Mouse (Mus musculus) erythroblast, embryonic 14.5 days (primary cell): ENCODE measurements around the gene Defb45.

ENCODE experiments used
- GATA1 ChIP-seq: IDR thresholded peaks from 2 replicates; pipeline ENCODE4 v1.6.1; 2012; ENCODE audit warnings: low read length, inconsistent platforms, mixed read lengths
- TAL1 ChIP-seq: IDR thresholded peaks from 3 replicates; pipeline ENCODE4 v1.6.1; 2012; ENCODE audit warnings: low read length, inconsistent platforms, mixed read lengths

DNA sequence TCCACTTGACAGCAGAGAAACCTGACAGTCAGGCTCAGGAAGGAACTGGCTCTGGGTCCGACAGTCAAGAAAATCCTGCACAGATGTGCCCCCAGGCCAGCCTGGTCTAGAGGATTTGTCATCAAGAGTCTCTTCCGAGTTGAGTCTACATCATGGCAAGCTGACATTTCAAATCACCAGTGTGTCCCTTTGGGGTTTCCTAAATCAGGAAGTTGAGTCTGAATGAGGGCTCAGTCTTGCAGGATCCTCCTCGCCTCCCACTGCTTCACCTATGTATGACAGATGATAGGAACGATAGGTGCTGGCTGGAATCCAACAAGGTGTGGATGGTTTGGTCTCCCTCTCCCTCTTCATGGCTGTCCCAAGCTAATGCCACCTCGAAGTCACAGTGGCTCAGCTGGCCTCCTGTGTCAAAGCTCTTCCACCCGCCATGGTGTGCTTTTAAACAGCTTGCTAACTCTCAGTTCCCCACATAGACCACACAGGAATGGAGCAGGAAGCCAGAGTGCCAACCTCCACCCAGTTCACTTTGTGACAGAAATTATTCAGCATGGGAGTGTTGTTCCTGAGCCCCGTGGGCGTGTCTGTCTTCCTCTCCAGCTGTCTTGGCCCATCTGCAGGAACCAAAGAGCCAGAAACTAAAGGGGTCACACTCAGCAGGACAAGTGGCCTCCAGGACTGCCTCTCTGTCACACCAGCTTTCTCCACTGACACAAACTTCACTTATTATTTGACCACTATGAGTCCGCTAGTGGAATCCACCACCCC lies 21.4 kb upstream of the Defb45 start:
- no peak for TF ChIP-seq TAL1
- no peak for TF ChIP-seq GATA1
